Mouse (Mus musculus) thymus, postnatal 14 days (tissue): ENCODE measurements at regions not wholly inside any gene's neighbourhood (a gene's known extent, or its start where the extent isn't known, plus 50 kb on each side); places are given as distances from the start of the nearest gene placed in this dataset.

Experiments
- DNase-seq: peaks from one replicate; pipeline ENCODE4 v3.0.0; 2021

- no peak for DNase-seq
Measured at GRCm38 (mm10) chr15:63166411-63166810, 678.6 kb downstream of the Gsdmc2 start.

GRCm38 (mm10) chr15:63163550-63164279 is 681.3 kb downstream of the Gsdmc2 start:
- DNase-seq: no peak

DNA sequence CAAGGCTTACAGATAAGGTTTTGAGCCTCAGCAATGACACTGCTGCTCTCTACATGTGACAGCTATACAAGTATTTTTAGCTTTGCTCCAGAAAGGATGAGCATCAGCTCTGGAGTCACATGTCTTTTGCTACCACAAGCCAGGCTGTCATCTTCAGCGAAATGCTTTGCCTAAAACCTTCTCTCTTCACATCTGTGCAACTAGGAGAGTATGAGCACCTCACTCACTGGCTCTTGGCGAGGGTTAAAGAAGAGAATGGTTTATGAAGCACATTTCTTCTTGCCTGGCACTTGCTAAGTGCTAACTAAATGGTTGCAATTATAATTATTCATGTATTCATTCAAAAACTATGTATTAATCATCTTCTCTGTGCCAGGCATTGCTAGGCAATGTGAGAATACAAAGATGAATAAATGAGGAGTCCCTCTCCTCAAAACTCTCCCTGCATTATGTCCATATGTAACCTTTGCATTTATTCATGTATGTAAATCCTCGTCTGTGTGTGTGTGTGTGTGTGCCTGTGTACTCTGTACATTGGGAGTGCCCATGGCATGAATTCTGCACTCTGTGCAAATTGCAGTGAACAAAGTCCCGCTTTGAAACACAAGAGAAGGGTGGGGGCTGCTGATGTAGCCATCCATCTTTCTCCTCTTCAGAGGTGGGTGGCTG is 682.0 kb downstream of the Gsdmc2 start:
- no peak for DNase-seq

GRCm38 (mm10) chr15:63123123-63123688 is 721.8 kb downstream of the Gsdmc2 start:
- DNase-seq: no peak

GRCm38 (mm10) chr15:63112918-63113317 is 732.1 kb downstream of the Gsdmc2 start:
- DNase-seq: no peak

DNA sequence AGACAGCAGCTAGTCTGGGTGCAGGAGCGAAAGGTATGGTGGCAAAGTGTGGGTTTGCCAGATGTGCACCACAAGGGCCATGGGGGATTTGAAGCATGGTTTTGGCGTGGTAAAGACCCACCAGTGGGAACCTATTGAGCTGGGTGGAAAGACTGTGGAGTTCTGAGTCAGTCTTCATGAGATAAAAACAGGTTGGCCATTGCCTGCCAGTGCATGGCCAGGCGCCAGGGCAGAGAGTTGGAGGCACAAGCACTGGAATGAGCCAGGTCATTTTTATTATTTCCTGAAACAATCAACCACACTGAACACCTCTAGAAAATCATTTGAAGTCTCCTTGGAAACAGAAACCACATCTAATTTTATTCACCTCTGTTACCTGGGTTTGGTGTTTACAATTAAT is 744.9 kb downstream of the Gsdmc2 start:
- DNase-seq: no peak

DNA sequence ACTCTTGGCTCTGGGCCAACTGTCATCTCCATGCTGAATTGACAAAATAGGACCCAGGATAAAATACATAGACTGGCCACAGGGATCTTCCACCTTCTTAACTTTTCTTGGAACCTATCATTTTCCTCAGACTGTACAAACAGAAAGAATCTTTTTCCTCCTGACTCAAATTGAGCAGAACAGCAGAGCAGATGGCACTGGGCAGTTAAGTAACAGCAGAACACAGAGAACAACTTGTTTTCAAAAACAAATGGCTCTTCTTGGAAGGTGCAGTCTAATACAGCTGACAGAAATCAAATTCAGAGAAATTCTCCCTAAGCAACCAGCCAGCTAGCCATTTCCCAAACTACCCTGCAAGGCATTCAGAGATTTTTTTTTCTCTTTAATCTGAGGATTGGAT is 763.0 kb downstream of the Gsdmc2 start:
- no peak for DNase-seq

GRCm38 (mm10) chr15:63079825-63080224 is 765.2 kb downstream of the Gsdmc2 start:
- no peak for DNase-seq

GRCm38 (mm10) chr15:63071921-63072320 is 773.1 kb downstream of the Gsdmc2 start:
- no peak for DNase-seq

DNA sequence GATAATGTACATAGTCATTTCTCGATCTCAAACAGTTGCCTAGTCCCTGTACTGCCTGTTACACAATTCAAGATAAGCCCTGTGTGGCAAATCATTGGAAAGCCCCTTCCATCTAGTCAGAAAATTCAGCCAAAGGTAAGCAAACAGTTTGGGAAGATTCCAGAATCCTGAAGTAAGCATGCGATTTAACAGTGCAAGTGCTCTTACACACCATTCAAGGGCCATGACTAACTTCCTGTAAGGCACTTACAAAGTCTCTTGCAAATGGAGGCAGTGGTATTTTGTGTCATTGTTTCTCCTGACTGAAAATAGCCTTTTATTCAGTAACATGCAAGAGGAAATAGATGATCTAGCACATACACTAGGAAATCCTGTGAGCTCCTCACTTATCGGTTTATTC is 777.9 kb downstream of the Gsdmc2 start:
- DNase-seq: no peak

- DNase-seq: no peak
Measured at GRCm38 (mm10) chr15:63066020-63066439, 778.9 kb downstream of the Gsdmc2 start.

DNA sequence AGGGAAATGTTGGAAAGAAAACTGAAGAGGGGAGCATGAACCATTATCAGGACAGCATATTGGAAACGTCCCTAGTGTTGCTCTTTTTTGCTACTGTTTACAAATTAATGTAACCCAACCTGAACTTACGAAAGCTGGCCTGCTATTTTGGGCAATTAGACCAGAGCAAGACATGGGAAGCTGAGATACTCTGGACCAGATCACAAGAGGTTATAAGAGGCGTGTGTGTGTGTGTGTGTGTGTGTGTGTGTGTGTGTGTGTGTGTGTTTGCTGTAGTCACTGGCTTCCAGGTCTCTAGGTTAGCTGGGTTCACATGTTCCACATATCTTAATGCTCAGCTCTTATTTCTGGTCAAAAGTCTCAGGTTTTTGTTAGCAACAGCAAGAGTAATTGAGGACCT is 783.1 kb downstream of the Gsdmc2 start:
- no peak for DNase-seq

DNA sequence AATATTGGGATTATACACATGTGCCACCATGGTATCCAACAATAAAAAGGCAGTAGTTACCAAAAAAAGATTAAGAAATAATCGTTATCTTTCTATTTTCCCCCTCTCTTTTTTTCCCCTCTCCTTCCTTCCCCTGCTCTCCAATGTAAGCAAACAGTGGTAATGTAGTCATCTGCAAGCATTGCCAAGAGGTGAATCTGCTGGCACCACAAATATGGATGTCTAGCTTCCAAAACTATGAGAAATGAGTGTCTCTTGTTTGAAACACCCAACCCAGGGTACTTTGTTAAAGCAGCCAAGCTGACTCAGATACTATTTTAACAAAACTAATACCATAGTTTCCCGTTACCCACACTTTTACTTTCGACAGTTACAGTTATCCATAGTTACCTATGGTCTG is 784.2 kb downstream of the Gsdmc2 start:
- no peak for DNase-seq

DNA sequence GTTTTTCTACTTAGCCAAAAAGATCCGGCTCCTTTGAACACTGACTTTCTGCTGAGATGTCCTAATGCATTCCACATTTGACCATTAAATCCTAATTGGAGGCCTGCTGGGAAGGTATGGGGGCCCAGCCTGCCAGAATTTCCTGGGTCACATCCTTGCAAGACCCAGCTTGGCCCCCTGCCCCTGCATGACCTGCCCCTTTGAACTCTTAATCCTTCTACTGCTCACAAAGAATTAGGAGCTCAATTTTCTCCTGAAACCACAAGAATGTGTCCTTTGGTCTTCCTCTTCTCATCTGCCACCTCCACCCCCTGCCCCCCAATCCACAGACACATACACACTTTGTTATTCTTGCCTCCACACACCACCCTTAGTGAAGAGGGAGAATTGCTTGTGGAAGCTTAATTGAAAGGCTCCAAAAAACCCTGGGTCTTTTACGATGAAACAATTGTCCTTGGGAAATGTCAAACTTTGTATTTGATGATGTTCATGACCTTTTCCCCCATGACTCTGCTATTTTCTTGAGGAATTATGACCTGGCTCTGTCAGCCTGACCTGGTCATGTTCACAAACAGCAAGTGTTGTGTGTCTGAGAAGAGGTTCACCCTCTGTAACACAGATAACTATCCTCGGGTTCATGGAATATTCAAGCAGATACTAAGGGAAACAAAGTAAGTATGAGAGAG is 792.3 kb downstream of the Gsdmc2 start:
- no peak for DNase-seq

GRCm38 (mm10) chr15:63050033-63050432 is 794.9 kb downstream of the Gsdmc2 start:
- DNase-seq: no peak

GRCm38 (mm10) chr15:63042367-63042766 is 802.6 kb downstream of the Gsdmc2 start:
- DNase-seq: no peak

- no peak for DNase-seq
Measured at GRCm38 (mm10) chr15:63036241-63036640, 808.7 kb downstream of the Gsdmc2 start.

DNA sequence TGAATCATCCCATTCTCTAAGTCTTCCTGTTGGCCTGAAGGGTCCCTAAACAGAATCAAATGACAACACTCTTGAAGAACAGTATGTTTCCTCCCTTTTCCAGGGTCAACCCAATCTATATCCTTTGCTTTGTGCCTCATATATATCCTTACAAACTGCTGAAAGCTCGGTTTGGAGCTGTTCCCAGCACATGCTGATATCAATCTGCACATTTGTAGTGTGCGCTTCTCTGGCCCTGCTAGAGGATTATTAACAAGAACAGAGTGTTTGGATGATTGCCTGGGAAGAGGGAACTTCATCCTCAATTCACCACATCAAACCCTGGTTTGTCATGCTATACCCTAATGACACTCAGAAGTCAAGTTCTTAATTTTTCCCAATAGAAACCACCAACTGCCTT is 824.2 kb downstream of the Gsdmc2 start:
- no peak for DNase-seq

GRCm38 (mm10) chr15:63017966-63018365 is 827.0 kb downstream of the Gsdmc2 start:
- DNase-seq: no peak

DNA sequence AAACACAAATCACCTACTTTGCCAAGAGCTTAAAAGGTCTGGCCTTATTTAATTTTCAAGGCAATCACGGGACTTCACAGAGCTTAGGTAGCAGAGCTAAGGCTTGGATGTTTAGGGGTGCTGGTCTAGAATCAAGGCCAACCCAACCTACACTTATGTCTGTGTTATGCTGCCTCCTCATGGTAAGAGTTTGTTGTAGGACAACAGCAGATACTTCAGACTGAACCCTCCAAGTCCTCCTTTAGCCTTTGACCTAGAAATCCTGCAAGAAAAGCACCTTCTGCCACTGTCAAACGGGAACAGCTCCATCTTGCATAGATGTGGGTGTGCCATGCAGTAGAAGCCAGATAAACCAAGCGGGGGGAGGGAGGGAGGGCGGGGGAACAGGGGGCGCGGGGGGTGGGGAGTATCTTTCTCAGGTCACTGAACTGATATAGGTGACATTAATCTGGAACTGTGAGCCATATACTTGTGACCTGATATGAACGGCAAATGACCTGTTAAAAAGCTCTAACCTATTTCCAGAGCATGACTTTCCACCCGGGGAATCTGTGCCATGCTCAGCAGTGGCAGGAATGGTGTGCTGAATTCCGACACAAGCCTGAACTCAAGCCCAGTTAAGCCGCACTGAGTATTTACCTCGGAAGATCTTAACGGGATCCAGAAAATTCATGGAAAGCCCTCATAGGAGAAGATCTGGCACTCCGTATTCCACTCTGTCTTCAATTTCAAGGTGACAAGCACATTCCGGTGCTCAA is 838.3 kb downstream of the Gsdmc2 start:
- no peak for DNase-seq

DNA sequence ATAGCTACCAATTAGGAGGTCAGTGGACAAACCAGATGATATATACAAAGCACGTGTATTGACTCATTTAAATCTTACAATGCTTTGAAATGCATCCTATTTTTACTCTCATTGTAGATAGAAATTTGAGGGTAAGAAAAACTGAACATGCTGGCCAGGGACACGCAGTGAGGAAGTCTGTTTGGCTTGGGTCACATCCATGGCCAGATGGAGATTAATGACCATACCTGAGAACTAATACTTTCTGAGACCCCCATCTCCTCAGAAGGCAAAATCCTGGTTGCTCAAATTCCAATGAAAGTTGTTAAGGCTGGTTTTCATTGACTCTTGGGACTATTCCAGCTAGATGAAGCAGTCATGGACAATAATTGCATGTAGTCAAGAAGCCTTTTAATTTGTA is 850.3 kb downstream of the Gsdmc2 start:
- no peak for DNase-seq

- DNase-seq: no peak
Measured at GRCm38 (mm10) chr15:62986871-62987270, 858.1 kb downstream of the Gsdmc2 start.

- no peak for DNase-seq
Measured at GRCm38 (mm10) chr15:62986147-62986546, 858.8 kb downstream of the Gsdmc2 start.
